Mouse (Mus musculus): Measurements from ENCODE around the gene Nit2.

Gene Nit2

GRCm38 (mm10) chr16:57162841-57163240 is 4.3 kb downstream of the Nit2 start:
- no peak for DNase-seq (ENCODE audit: low read depth)

GRCm38 (mm10) chr16:57159835-57160234 is 7.3 kb downstream of the Nit2 start:
- no peak for DNase-seq (ENCODE audit: low read depth)

GRCm38 (mm10) chr16:57157728-57158127 is 9.4 kb downstream of the Nit2 start:
- no peak for DNase-seq (ENCODE audit: low read depth)

- no peak for DNase-seq (ENCODE audit: low read depth)
Observed at GRCm38 (mm10) chr16:57157076-57157475, 10.1 kb downstream of the Nit2 start.

- DNase-seq (ENCODE audit: low read depth) = no peak
Observed at GRCm38 (mm10) chr16:57155899-57156298, 11.2 kb downstream of the Nit2 start.

- no peak for DNase-seq (ENCODE audit: low read depth)
Observed at GRCm38 (mm10) chr16:57151437-57151836, 15.7 kb downstream of the Nit2 start.

GRCm38 (mm10) chr16:57144741-57145140 is 22.4 kb downstream of the Nit2 start:
- DNase-seq (ENCODE audit: low read depth) = no peak

- DNase-seq (ENCODE audit: low read depth) = no peak
Observed at GRCm38 (mm10) chr16:57133611-57134010, 33.5 kb downstream of the Nit2 start.

GRCm38 (mm10) chr16:57132326-57132725 is 34.8 kb downstream of the Nit2 start:
- DNase-seq (ENCODE audit: low read depth) = no peak

- no peak for DNase-seq (ENCODE audit: low read depth)
Observed at GRCm38 (mm10) chr16:57131544-57131943, 35.6 kb downstream of the Nit2 start.

- DNase-seq (ENCODE audit: low read depth) = no peak
Observed at GRCm38 (mm10) chr16:57130752-57131400, 36.3 kb downstream of the Nit2 start.

- no peak for DNase-seq (ENCODE audit: low read depth)
Observed at GRCm38 (mm10) chr16:57127825-57128224, 39.3 kb downstream of the Nit2 start.

GRCm38 (mm10) chr16:57126268-57126667 is 40.9 kb downstream of the Nit2 start:
- DNase-seq (ENCODE audit: low read depth) = no peak

GRCm38 (mm10) chr16:57122682-57123445 is 44.3 kb downstream of the Nit2 start:
- DNase-seq (ENCODE audit: low read depth) = no peak

- no peak for DNase-seq (ENCODE audit: low read depth)
Observed at GRCm38 (mm10) chr16:57121816-57122415, 45.2 kb downstream of the Nit2 start.

GRCm38 (mm10) chr16:57120913-57121815 is 46.0 kb downstream of the Nit2 start, which contains the start of gene Tomm70a:
TSS of gene Tomm70a (plus strand) at chr16:57121703.
- DNase-seq (ENCODE audit: low read depth) = peak; percentile 93

- no peak for DNase-seq (ENCODE audit: low read depth)
Observed at GRCm38 (mm10) chr16:57117562-57117961, 49.6 kb downstream of the Nit2 start.

GRCm38 (mm10) chr16:57116066-57116465 is 51.1 kb downstream of the Nit2 start:
- peak; percentile 11 for DNase-seq (ENCODE audit: low read depth)
